Mouse (Mus musculus) inflammation-experienced regulatory T-cells, adult 16 weeks (primary cell): Measurements from ENCODE around the gene Olfr358. TPM values are rescaled to one million over a fixed set of nuclear protein-coding genes. Genes with fewer than 3 reads are reported as not detected.

Source experiments
- polyA plus RNA-seq: library from polyadenylated mRNA; unstranded; fragments of 100-300 nt; shearing (Covaris generic); gene quantifications from one replicate; pipeline ENCODE4 v1.2.1, GENCODE M21; 2017

Gene Olfr358
- polyA plus RNA-seq, result not detected

DNA sequence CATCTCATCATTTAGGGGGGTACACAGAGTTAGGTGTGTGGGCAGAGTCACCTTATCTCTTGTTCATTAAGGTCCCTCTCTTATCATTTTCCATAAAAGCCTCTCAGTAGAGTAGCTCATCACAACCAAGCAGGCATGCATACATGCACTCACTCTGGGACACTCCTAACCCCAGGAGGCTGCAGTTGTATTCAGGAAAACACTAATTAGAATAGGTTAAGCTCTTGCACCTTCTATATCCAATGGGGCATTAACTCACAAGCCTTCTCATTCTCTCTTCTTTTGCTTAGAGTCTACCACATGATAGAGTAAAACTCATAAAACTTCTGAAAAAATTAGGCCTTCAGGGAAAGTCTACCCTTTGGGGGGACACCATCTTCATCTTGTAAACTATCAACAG is at the start of gene Olfr358:
TSS of gene Olfr358 (minus strand) at position 101 of the 400 bp plus-strand sequence.

GRCm38 (mm10) chr2:36993527-36993926 is 15.6 kb downstream of the Olfr358 start, which contains the start of gene Olfr357:
Gene Olfr357, plus strand, starts transcription at chr2:36993827.

Other genes starting within 250 kb of the Olfr358 start
- not detected for gene Olfr348, start 225.1 kb downstream of the Olfr358 start, polyA plus RNA-seq
- not detected for gene Olfr50, start 218.8 kb downstream of the Olfr358 start, polyA plus RNA-seq
- not detected for gene Olfr3, start 192.3 kb downstream of the Olfr358 start, polyA plus RNA-seq
- not detected for gene Olfr350, start 163.0 kb downstream of the Olfr358 start, polyA plus RNA-seq
- gene Olfr351, start 146.7 kb downstream of the Olfr358 start, polyA plus RNA-seq, result not detected
- gene Olfr352, start 140.9 kb downstream of the Olfr358 start, polyA plus RNA-seq, result not detected
- gene Olfr353, start 116.4 kb downstream of the Olfr358 start, polyA plus RNA-seq, result not detected
- gene Olfr354, start 103.7 kb downstream of the Olfr358 start, polyA plus RNA-seq, result not detected
- not detected for gene Olfr355, start 80.4 kb downstream of the Olfr358 start, polyA plus RNA-seq
- gene Olfr356, start 72.2 kb downstream of the Olfr358 start, polyA plus RNA-seq, result not detected
- not detected for gene Olfr357, start 15.5 kb downstream of the Olfr358 start, polyA plus RNA-seq
- gene Olfr360, start 56.4 kb upstream of the Olfr358 start, polyA plus RNA-seq, result not detected
- gene Olfr361, start 80.0 kb upstream of the Olfr358 start, polyA plus RNA-seq, result not detected
- gene Olfr362, start 108.6 kb upstream of the Olfr358 start, polyA plus RNA-seq, result not detected
- not detected for gene Olfr364-ps1, start 130.0 kb upstream of the Olfr358 start, polyA plus RNA-seq
- gene Olfr365, start 178.9 kb upstream of the Olfr358 start, polyA plus RNA-seq, result not detected
- not detected for gene Olfr366, start 202.2 kb upstream of the Olfr358 start, polyA plus RNA-seq